Mouse (Mus musculus) thymus, postnatal 4 days (tissue): ENCODE results near the gene Kcnh1.

Source experiments
- DNase-seq: peaks from one replicate; pipeline ENCODE4 v3.0.0; 2021

The Kcnh1 gene

GRCm38 (mm10) chr1:192331207-192331606 is 140.6 kb downstream of the Kcnh1 start:
- no peak for DNase-seq

- no peak for DNase-seq
Measured at GRCm38 (mm10) chr1:192336029-192336428, 145.5 kb downstream of the Kcnh1 start.

GRCm38 (mm10) chr1:192339361-192340077 is 148.9 kb downstream of the Kcnh1 start:
- DNase-seq = no peak

- DNase-seq = no peak
Measured at GRCm38 (mm10) chr1:192341774-192342173, 151.2 kb downstream of the Kcnh1 start.

- DNase-seq = no peak
Measured at GRCm38 (mm10) chr1:192343996-192344395, 153.4 kb downstream of the Kcnh1 start.

GRCm38 (mm10) chr1:192347327-192347726 is 156.8 kb downstream of the Kcnh1 start:
- no peak for DNase-seq

GRCm38 (mm10) chr1:192356231-192356630 is 165.7 kb downstream of the Kcnh1 start:
- no peak for DNase-seq

- DNase-seq = no peak
Measured at GRCm38 (mm10) chr1:192359212-192359611, 168.6 kb downstream of the Kcnh1 start.

GRCm38 (mm10) chr1:192368336-192368735 is 177.8 kb downstream of the Kcnh1 start:
- DNase-seq = no peak

- no peak for DNase-seq
Measured at GRCm38 (mm10) chr1:192371943-192372614, 181.5 kb downstream of the Kcnh1 start.

- DNase-seq = no peak
Measured at GRCm38 (mm10) chr1:192378546-192379075, 188.0 kb downstream of the Kcnh1 start.

- DNase-seq = no peak
Measured at GRCm38 (mm10) chr1:192380596-192381041, 190.0 kb downstream of the Kcnh1 start.

- DNase-seq = no peak
Measured at GRCm38 (mm10) chr1:192387624-192388023, 197.1 kb downstream of the Kcnh1 start.

- no peak for DNase-seq
Measured at GRCm38 (mm10) chr1:192391041-192391440, 200.5 kb downstream of the Kcnh1 start.

GRCm38 (mm10) chr1:192392232-192392631 is 201.7 kb downstream of the Kcnh1 start:
- DNase-seq = no peak

- no peak for DNase-seq
Measured at GRCm38 (mm10) chr1:192399667-192400490, 209.3 kb downstream of the Kcnh1 start.

- DNase-seq = no peak
Measured at GRCm38 (mm10) chr1:192400991-192401390, 210.4 kb downstream of the Kcnh1 start.

- DNase-seq = no peak
Measured at GRCm38 (mm10) chr1:192402911-192403704, 212.5 kb downstream of the Kcnh1 start.

- no peak for DNase-seq
Measured at GRCm38 (mm10) chr1:192405136-192405535, 214.6 kb downstream of the Kcnh1 start.

- DNase-seq = no peak
Measured at GRCm38 (mm10) chr1:192406589-192406988, 216.0 kb downstream of the Kcnh1 start.

GRCm38 (mm10) chr1:192415813-192416212 is 225.2 kb downstream of the Kcnh1 start:
- DNase-seq = no peak

GRCm38 (mm10) chr1:192416241-192416821 is 225.8 kb downstream of the Kcnh1 start:
- DNase-seq = no peak
